Mouse (Mus musculus) myocyte (in vitro differentiated cells): Measurements from ENCODE around the gene Six2.

Source experiments
- CEBPB ChIP-seq: IDR thresholded peaks from 2 replicates; pipeline ENCODE4 v1.6.1; 2011; ENCODE audit warnings: mild to moderate bottlenecking, moderate library complexity; ENCODE audit not compliant: poor library complexity, insufficient read depth, severe bottlenecking
- E2F4 ChIP-seq: IDR thresholded peaks from one replicate; pipeline ENCODE4 v1.6.1; 2011; ENCODE audit warnings: mild to moderate bottlenecking, control low read depth, moderate library complexity; ENCODE audit not compliant: insufficient read depth
- MAX ChIP-seq: IDR thresholded peaks from one replicate; pipeline ENCODE4 v1.6.1; 2011; ENCODE audit warnings: low read depth, mild to moderate bottlenecking, control low read depth
- MYOD1 ChIP-seq, 3 experiments: IDR thresholded peaks; one replicate each; pipeline ENCODE4 v1.6.1; 2011; ENCODE audit warnings: control low read depth in 2 of 3, low read depth in 2 of 3, mild to moderate bottlenecking in 2 of 3, moderate library complexity in 1 of 3; ENCODE audit not compliant: insufficient read length in 2 of 3, control insufficient read depth in 1 of 3
- MYOG ChIP-seq, 3 experiments: IDR thresholded peaks; one replicate each; pipeline ENCODE4 v1.6.1; 2011; ENCODE audit warnings: control low read depth in 2 of 3, low read depth in 2 of 3, mild to moderate bottlenecking in 2 of 3; ENCODE audit not compliant: insufficient read length in 2 of 3, control insufficient read depth in 1 of 3, insufficient read depth in 1 of 3
- POLR2A ChIP-seq: IDR thresholded peaks from one replicate; pipeline ENCODE4 v1.6.1; 2011; ENCODE audit warnings: low read depth, mild to moderate bottlenecking, control low read depth, moderate library complexity; ENCODE audit not compliant: insufficient read length
- POLR2AphosphoS2 ChIP-seq: IDR thresholded peaks from one replicate; pipeline ENCODE4 v1.6.1; 2011; ENCODE audit warnings: low read depth, control low read depth; ENCODE audit not compliant: insufficient read length
- REST ChIP-seq: IDR thresholded peaks from one replicate; pipeline ENCODE4 v1.6.1; 2011; ENCODE audit warnings: mild to moderate bottlenecking, control low read depth, moderate library complexity; ENCODE audit not compliant: insufficient read depth, insufficient read length
- SRF ChIP-seq: IDR thresholded peaks from one replicate; pipeline ENCODE4 v1.6.1; 2011; ENCODE audit warnings: low read depth; ENCODE audit not compliant: control insufficient read depth, insufficient read length
- TCF3 ChIP-seq: IDR thresholded peaks from one replicate; pipeline ENCODE4 v1.6.1; 2011; ENCODE audit warnings: low read depth, control low read depth; ENCODE audit not compliant: insufficient read length
- USF1 ChIP-seq: IDR thresholded peaks from one replicate; pipeline ENCODE4 v1.6.1; 2011; ENCODE audit warnings: low read depth, mild to moderate bottlenecking, control low read depth, moderate library complexity

DNA sequence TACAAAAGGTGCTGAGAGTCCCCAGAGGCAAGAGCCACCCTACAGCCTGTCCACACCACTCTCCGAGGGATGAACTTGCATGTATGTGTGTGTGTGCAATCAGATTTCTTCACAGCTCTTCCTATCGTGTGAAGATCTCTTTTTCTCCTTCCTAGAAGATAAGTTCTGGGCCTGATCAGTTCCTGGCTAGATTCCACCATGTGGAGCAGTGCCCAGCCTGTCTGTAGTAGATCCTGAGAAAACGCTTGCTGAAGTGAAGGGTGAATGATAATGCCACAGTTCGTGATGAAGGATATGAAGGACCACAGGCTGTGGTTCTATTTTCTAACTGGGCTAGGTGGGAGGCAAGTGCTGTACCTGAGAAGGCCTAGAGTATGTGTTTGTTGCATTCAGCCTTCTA, 12.0 kb upstream of the Six2 start:
- no peak for TF ChIP-seq TCF3
- TF ChIP-seq POLR2A: no peak
- TF ChIP-seq CEBPB: no peak
- no peak for TF ChIP-seq E2F4
- TF ChIP-seq MAX: no peak
- TF ChIP-seq POLR2AphosphoS2: no peak
- no peak for TF ChIP-seq REST
- no peak for TF ChIP-seq SRF
- TF ChIP-seq MYOD1 (IDR thresholded peaks at IDR 0.05; ENCODE audit: control insufficient read depth in 1 of 3, insufficient read length in 2 of 3, low read depth in 2 of 3): no peak
- TF ChIP-seq USF1: no peak
- no peak for TF ChIP-seq MYOG (IDR thresholded peaks at IDR 0.05; ENCODE audit: control insufficient read depth in 1 of 3, insufficient read depth in 1 of 3, insufficient read length in 2 of 3, low read depth in 2 of 3)
